Mouse (Mus musculus): Measurements from ENCODE around the gene Tceanc2. TPM values are rescaled to one million over a fixed set of nuclear protein-coding genes. Genes with fewer than 3 reads are reported as not detected.

The Tceanc2 gene
- polyA plus RNA-seq, 1 experiment = 10.0 TPM

GRCm38 (mm10) chr4:107177506-107177905 is 1.4 kb downstream of the Tceanc2 start:
- WGBS = 47% methylated on average over 11 of the region's 11 CpGs
- DNase-seq = no peak
- H3K4me3 ChIP-seq (replicated peaks; ENCODE audit: insufficient read depth, low read depth, low read length) = peak overlapping the region; percentile 94
- H3K4me1 ChIP-seq (ENCODE audit: control insufficient read depth, insufficient read depth, low read length) = peaks cover 3% of the 10 kb centered on the region; the same call in 1 of the 2 replicates
- H3K27ac ChIP-seq (ENCODE audit: insufficient read depth, low read length) = no peak overlapping the region
- no peaks in the 10 kb centered on the region for H3K27me3 ChIP-seq (ENCODE audit: control insufficient read depth, insufficient read depth, low read length)
- no peak for TF ChIP-seq POLR2A (IDR thresholded peaks at IDR 0.05; ENCODE audit: borderline replicate concordance, insufficient read depth, low read length)
- no peak for TF ChIP-seq CTCF (IDR thresholded peaks at IDR 0.05; ENCODE audit: borderline replicate concordance, insufficient read depth, low read depth, low read length)

GRCm38 (mm10) chr4:107167798-107168197 is 11.1 kb downstream of the Tceanc2 start:
- DNase-seq = no peak
- Histone ChIP-seq H3K4me1 (ENCODE audit: control insufficient read depth, insufficient read depth, low read length) (no peaks in the 10 kb centered on the region), H3K27me3 (ENCODE audit: control insufficient read depth, insufficient read depth, low read length) (no peaks in the 10 kb centered on the region), H3K4me3 (replicated peaks; ENCODE audit: insufficient read depth, low read depth, low read length) (no peak overlapping the region), H3K27ac (ENCODE audit: insufficient read depth, low read length) (no peak overlapping the region)
- WGBS = 92% methylated on average over 5 of the region's 5 CpGs
- TF ChIP-seq CTCF (IDR thresholded peaks at IDR 0.05; ENCODE audit: borderline replicate concordance, insufficient read depth, low read depth, low read length) (no peak), POLR2A (IDR thresholded peaks at IDR 0.05; ENCODE audit: borderline replicate concordance, insufficient read depth, low read length) (no peak)

GRCm38 (mm10) chr4:107166700-107167099 is 12.2 kb downstream of the Tceanc2 start:
- DNase-seq = no peak
- Histone ChIP-seq H3K27me3 (ENCODE audit: control insufficient read depth, insufficient read depth, low read length) (no peaks in the 10 kb centered on the region), H3K4me3 (replicated peaks; ENCODE audit: insufficient read depth, low read depth, low read length) (no peak overlapping the region), H3K27ac (ENCODE audit: insufficient read depth, low read length) (no peak overlapping the region), H3K4me1 (ENCODE audit: control insufficient read depth, insufficient read depth, low read length) (no peaks in the 10 kb centered on the region)
- WGBS = 83% methylated on average over 5 of the region's 5 CpGs
- TF ChIP-seq CTCF (IDR thresholded peaks at IDR 0.05; ENCODE audit: borderline replicate concordance, insufficient read depth, low read depth, low read length) (no peak), POLR2A (IDR thresholded peaks at IDR 0.05; ENCODE audit: borderline replicate concordance, insufficient read depth, low read length) (no peak)

GRCm38 (mm10) chr4:107163756-107164587 is 14.9 kb downstream of the Tceanc2 start:
- Histone ChIP-seq H3K27ac (ENCODE audit: insufficient read depth, low read length) (no peak overlapping the region), H3K27me3 (ENCODE audit: control insufficient read depth, insufficient read depth, low read length) (no peaks in the 10 kb centered on the region), H3K4me3 (replicated peaks; ENCODE audit: insufficient read depth, low read depth, low read length) (no peak overlapping the region), H3K4me1 (ENCODE audit: control insufficient read depth, insufficient read depth, low read length) (no peaks in the 10 kb centered on the region)
- peak; percentile 78 to 79 for DNase-seq
- no peak for TF ChIP-seq POLR2A (IDR thresholded peaks at IDR 0.05; ENCODE audit: borderline replicate concordance, insufficient read depth, low read length)
- TF ChIP-seq CTCF (IDR thresholded peaks at IDR 0.05; ENCODE audit: borderline replicate concordance, insufficient read depth, low read depth, low read length) = peak; percentile 83
- WGBS = 22% methylated on average over 9 of the region's 9 CpGs

- no peaks in the 10 kb centered on the region for H3K27me3 ChIP-seq (ENCODE audit: control insufficient read depth, insufficient read depth, low read length)
- no peak overlapping the region for H3K4me3 ChIP-seq (replicated peaks; ENCODE audit: insufficient read depth, low read depth, low read length)
- H3K27ac ChIP-seq (ENCODE audit: insufficient read depth, low read length) = no peak overlapping the region
- no peak for DNase-seq
- no peaks in the 10 kb centered on the region for H3K4me1 ChIP-seq (ENCODE audit: control insufficient read depth, insufficient read depth, low read length)
- TF ChIP-seq CTCF (IDR thresholded peaks at IDR 0.05; ENCODE audit: borderline replicate concordance, insufficient read depth, low read depth, low read length) = no peak
- WGBS = 89% methylated on average over 10 of the region's 10 CpGs
These were observed 15.6 kb downstream of the Tceanc2 start for GRCm38 (mm10) chr4:107163341-107163740.

GRCm38 (mm10) chr4:107160181-107160580 is 18.7 kb downstream of the Tceanc2 start:
- no peak for DNase-seq
- Histone ChIP-seq H3K27ac (ENCODE audit: insufficient read depth, low read length) (no peak overlapping the region), H3K27me3 (ENCODE audit: control insufficient read depth, insufficient read depth, low read length) (no peaks in the 10 kb centered on the region), H3K4me1 (ENCODE audit: control insufficient read depth, insufficient read depth, low read length) (no peaks in the 10 kb centered on the region), H3K4me3 (replicated peaks; ENCODE audit: insufficient read depth, low read depth, low read length) (no peak overlapping the region)
- 90% methylated on average over 8 of the region's 8 CpGs for WGBS
- TF ChIP-seq POLR2A (IDR thresholded peaks at IDR 0.05; ENCODE audit: borderline replicate concordance, insufficient read depth, low read length) = no peak
- no peak for TF ChIP-seq CTCF (IDR thresholded peaks at IDR 0.05; ENCODE audit: borderline replicate concordance, insufficient read depth, low read depth, low read length)

GRCm38 (mm10) chr4:107159166-107159773 is 19.6 kb downstream of the Tceanc2 start:
- Histone ChIP-seq H3K27me3 (ENCODE audit: control insufficient read depth, insufficient read depth, low read length) (no peaks in the 10 kb centered on the region), H3K4me3 (replicated peaks; ENCODE audit: insufficient read depth, low read depth, low read length) (no peak overlapping the region), H3K4me1 (ENCODE audit: control insufficient read depth, insufficient read depth, low read length) (no peaks in the 10 kb centered on the region), H3K27ac (ENCODE audit: insufficient read depth, low read length) (no peak overlapping the region)
- no peak for DNase-seq
- WGBS = 81% methylated on average over 11 of the region's 11 CpGs
- TF ChIP-seq POLR2A (IDR thresholded peaks at IDR 0.05; ENCODE audit: borderline replicate concordance, insufficient read depth, low read length) (no peak), CTCF (IDR thresholded peaks at IDR 0.05; ENCODE audit: borderline replicate concordance, insufficient read depth, low read depth, low read length) (no peak)

GRCm38 (mm10) chr4:107156983-107157401 is 21.9 kb downstream of the Tceanc2 start:
- H3K4me3 ChIP-seq (replicated peaks; ENCODE audit: insufficient read depth, low read depth, low read length) = no peak overlapping the region
- WGBS = 89% methylated on average over 4 of the region's 4 CpGs

More at GRCm38 (mm10) chr4:107156983-107157401, 21.9 kb downstream of the Tceanc2 start:
- Histone ChIP-seq H3K4me1 (ENCODE audit: control insufficient read depth, insufficient read depth, low read length) (no peaks in the 10 kb centered on the region), H3K27ac (ENCODE audit: insufficient read depth, low read length) (no peak overlapping the region), H3K27me3 (ENCODE audit: control insufficient read depth, insufficient read depth, low read length) (no peaks in the 10 kb centered on the region)
- no peak for TF ChIP-seq POLR2A (IDR thresholded peaks at IDR 0.05; ENCODE audit: borderline replicate concordance, insufficient read depth, low read length)
- TF ChIP-seq CTCF (IDR thresholded peaks at IDR 0.05; ENCODE audit: borderline replicate concordance, insufficient read depth, low read depth, low read length) = no peak
- DNase-seq = no peak

Data from cerebellum, adult 2 months (tissue).